Mouse (Mus musculus) myocyte (in vitro differentiated cells): Measurements from ENCODE around the gene Ticam1.

Experiments
- MAX ChIP-seq: IDR thresholded peaks from one replicate; pipeline ENCODE4 v1.6.1; 2011; ENCODE audit warnings: low read depth, mild to moderate bottlenecking, control low read depth
- MYOD1 ChIP-seq, 3 experiments: IDR thresholded peaks; one replicate each; pipeline ENCODE4 v1.6.1; 2011; ENCODE audit warnings: control low read depth in 2 of 3, low read depth in 2 of 3, mild to moderate bottlenecking in 2 of 3, moderate library complexity in 1 of 3; ENCODE audit not compliant: insufficient read length in 2 of 3, control insufficient read depth in 1 of 3
- MYOG ChIP-seq, 3 experiments: IDR thresholded peaks; one replicate each; pipeline ENCODE4 v1.6.1; 2011; ENCODE audit warnings: control low read depth in 2 of 3, low read depth in 2 of 3, mild to moderate bottlenecking in 2 of 3; ENCODE audit not compliant: insufficient read length in 2 of 3, control insufficient read depth in 1 of 3, insufficient read depth in 1 of 3
- POLR2A ChIP-seq: IDR thresholded peaks from one replicate; pipeline ENCODE4 v1.6.1; 2011; ENCODE audit warnings: low read depth, mild to moderate bottlenecking, control low read depth, moderate library complexity; ENCODE audit not compliant: insufficient read length
- POLR2AphosphoS2 ChIP-seq: IDR thresholded peaks from one replicate; pipeline ENCODE4 v1.6.1; 2011; ENCODE audit warnings: low read depth, control low read depth; ENCODE audit not compliant: insufficient read length
- TCF12 ChIP-seq: IDR thresholded peaks from one replicate; pipeline ENCODE4 v1.6.1; 2011; ENCODE audit warnings: mild to moderate bottlenecking, control low read depth; ENCODE audit not compliant: poor library complexity, insufficient read depth, severe bottlenecking
- TCF3 ChIP-seq: IDR thresholded peaks from one replicate; pipeline ENCODE4 v1.6.1; 2011; ENCODE audit warnings: low read depth, control low read depth; ENCODE audit not compliant: insufficient read length
- USF1 ChIP-seq: IDR thresholded peaks from one replicate; pipeline ENCODE4 v1.6.1; 2011; ENCODE audit warnings: low read depth, mild to moderate bottlenecking, control low read depth, moderate library complexity

GRCm38 (mm10) chr17:56245608-56246007 lies 31.0 kb downstream of the Ticam1 start:
- TF ChIP-seq POLR2A (no peak), TCF3 (no peak), MAX (no peak), POLR2AphosphoS2 (no peak), MYOG (IDR thresholded peaks at IDR 0.05; ENCODE audit: control insufficient read depth in 1 of 3, insufficient read depth in 1 of 3, insufficient read length in 2 of 3, low read depth in 2 of 3) (no peak), USF1 (no peak), MYOD1 (IDR thresholded peaks at IDR 0.05; ENCODE audit: control insufficient read depth in 1 of 3, insufficient read length in 2 of 3, low read depth in 2 of 3) (no peak), TCF12 (no peak)
